Mouse (Mus musculus): ENCODE results near the gene Kcnd3.

Gene Kcnd3

DNA sequence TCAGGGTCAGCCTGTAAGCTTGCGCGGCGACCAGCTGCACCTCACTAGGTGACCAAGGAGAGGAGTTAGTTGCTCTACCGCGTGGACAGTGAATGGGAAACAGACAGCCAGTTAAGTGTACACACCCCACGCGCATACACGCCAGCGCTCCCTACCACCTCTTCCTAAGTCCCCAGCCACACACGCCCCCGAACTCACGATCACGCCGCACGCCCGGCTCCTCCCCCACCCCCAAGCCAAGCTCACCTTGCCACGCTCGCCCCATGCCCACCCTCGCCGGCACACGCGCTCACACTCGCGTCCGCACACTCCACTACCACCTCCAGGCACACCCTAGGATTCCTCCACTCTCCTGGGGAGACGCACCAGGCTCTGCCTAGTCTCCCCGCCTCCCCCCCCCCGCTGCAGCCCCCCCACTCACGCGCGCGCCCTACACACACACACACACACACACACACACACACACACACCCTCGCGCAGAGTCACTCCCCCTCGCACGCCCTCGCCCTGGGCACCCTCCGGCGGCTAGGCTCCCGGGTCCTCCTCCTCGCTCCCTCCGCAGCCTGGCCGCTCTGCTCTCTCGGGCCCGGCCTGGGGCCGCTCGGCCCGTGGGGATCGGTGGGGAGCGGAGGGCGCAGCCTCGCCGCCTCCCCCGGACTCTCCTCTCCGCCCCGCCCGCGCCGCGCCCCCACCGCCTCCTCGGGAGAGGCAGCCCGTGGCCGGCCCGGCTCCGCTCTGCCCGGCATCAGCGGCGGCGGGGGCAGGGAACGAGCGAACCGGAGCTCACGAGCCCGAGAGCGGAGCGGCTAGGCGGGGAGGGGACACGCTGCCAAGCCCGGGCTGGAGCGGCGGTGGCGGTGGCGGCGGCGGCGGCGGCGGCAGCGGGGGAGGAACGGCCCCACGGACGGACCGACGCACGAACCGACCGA lies at the start of gene Kcnd3:
TSS of gene Kcnd3 (plus strand) at position 704 of the 929 bp plus-strand sequence.
- no peak for DNase-seq

GRCm38 (mm10) chr3:105402676-105403075 lies 49.5 kb upstream of the Kcnd3 start:
- no peak for DNase-seq

DNA sequence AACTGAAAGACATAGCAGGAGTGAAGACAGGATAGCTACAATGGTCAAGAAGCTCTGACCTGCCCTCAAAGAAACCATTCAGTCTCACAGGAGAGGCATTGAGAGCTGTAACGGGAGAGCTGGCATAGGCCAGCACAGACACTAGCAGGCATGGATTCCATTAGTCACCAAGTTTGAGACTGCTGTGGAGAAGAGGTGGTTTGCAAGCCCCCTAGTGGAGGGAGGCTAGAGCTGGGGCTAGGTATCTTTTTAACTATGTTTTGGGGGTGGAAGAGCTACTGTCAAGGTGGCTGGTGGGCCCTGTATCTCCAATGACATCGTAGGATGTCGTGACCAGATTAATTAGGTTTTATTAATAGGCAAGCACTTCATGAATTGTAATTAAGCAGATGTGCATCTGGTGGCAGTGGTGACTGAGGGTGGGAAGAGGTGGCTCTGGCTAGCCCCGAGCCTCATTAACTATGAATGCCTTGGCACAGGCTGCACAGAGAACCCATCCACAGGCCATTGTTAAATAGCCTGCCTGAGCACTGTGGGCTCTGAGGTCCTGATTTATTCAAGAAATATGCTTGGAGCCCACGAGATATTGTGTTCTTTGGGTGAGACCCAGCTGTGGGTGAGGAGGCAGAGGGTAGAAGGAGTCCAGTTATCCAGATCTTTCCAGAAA lies 48.6 kb upstream of the Kcnd3 start:
- no peak for DNase-seq

DNA sequence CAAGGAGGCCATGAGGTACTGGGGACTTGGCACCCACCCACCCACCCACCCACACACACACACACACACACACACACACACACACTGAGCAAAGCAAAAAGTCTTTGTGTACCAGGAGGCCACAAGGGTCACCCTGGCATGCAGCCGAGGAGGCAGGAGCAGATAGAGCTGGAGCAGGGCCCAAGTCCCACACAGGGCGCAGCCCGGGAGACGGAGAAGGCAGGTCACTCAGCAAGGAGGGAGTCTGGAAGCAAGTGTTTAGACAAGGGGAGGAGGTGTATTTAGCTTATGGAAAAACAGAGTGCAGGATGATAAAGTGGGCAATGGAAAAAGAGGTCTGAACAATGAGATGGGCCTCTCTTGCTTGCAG lies 48.1 kb upstream of the Kcnd3 start:
- no peak for DNase-seq

GRCm38 (mm10) chr3:105405516-105405915 lies 46.6 kb upstream of the Kcnd3 start:
- DNase-seq = no peak

- no peak for DNase-seq
Measured at GRCm38 (mm10) chr3:105406036-105406435, 46.1 kb upstream of the Kcnd3 start.

GRCm38 (mm10) chr3:105408211-105408610 lies 43.9 kb upstream of the Kcnd3 start:
- no peak for DNase-seq

GRCm38 (mm10) chr3:105410810-105411209 lies 41.3 kb upstream of the Kcnd3 start:
- no peak for DNase-seq

GRCm38 (mm10) chr3:105411776-105412175 lies 40.4 kb upstream of the Kcnd3 start:
- no peak for DNase-seq

DNA sequence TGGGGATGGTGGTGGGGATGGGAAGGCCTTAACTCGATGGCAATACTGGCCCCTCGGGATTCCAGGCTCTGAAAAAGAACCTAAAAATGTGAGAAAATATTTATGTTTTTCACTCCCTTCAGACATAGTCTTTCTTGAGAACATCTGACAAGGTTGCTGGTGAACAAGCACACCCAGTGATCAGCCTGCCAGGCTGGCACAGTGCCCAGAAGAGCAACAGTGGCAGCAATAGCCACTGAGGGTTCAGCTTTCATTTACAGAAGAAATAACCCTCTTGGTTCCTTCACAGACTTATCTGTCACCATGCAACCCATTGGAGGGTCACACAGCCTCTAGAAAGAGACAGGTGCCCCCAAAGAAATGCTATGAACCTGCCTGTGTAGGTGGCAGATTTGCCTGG lies 39.9 kb upstream of the Kcnd3 start:
- no peak for DNase-seq

- DNase-seq = no peak
Measured at GRCm38 (mm10) chr3:105412681-105413080, 39.4 kb upstream of the Kcnd3 start.

GRCm38 (mm10) chr3:105418441-105418840 lies 33.7 kb upstream of the Kcnd3 start:
- DNase-seq = no peak

- DNase-seq = no peak
Measured at GRCm38 (mm10) chr3:105422391-105422790, 29.7 kb upstream of the Kcnd3 start.

DNA sequence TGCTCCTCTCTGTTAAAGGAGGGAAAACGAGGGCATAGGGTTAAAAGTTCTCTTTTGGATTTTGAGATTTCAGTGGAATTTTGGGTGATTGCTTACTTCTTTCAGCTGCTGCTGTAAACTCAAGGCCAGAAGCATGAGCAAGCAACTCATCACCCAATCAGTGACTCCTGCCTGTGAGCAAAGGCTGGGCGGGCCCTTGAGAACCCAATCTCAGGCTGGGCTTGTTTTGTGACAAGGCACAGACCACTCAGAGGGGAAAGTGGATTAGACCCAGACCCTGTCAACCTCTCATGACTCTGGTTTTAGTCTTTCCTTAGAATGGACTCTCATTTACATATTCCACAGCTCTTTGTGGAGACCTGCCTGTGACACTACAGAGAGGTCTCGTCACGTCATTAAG lies 28.7 kb upstream of the Kcnd3 start:
- no peak for DNase-seq

DNA sequence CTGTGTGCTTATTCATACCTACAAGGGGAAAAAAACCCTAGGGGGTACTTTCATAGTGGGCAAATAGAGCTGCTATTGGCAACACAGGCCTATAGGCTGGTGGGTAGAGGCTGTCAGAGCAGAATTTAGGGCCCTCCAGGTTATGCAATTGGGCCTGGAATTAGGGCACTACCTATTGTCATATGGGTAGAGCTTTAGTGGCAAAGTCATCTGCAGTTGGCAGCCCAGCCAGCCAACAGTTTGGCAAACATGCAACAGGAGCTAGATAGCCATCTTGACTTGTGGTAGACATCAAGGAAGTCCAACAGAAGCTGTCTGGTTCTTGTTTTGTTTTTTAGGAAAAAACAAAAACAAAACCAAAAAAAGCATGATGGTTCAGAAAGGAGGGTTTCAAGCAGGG lies 23.5 kb upstream of the Kcnd3 start:
- no peak for DNase-seq

- DNase-seq = no peak
Measured at GRCm38 (mm10) chr3:105436383-105436782, 15.7 kb upstream of the Kcnd3 start.

GRCm38 (mm10) chr3:105436971-105437370 lies 15.2 kb upstream of the Kcnd3 start:
- no peak for DNase-seq

DNA sequence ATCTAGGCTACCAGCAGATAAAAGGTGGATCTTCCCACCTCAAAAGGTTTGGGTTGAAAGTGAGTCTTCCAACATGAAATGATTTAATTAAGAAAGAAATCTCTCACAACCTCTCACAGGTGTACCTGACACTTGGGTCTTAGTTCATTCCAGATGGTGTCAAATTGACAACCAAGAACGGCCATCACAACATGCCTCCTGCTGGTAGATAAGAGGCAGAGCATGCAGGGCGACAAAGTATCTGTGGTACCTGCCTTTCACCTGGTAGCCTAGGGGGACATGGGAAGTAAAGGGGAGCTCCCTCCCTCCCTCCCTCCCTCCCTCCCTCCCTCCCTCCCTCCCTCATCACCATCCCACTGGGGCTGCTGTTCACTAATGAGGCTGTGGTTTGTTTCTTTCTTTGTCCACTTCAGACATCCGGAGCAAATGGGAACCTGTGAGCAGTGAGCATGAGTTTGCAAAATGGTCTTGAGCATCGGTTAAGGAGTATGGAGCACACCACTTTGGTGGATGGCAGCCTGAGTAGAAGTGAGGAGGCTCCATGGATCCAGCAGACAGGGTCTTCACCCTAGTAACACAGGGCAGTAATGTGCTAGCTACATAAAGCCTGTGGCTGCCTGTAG lies 11.1 kb upstream of the Kcnd3 start:
- no peak for DNase-seq

GRCm38 (mm10) chr3:105450641-105451470 lies 1.3 kb upstream of the Kcnd3 start:
- no peak for DNase-seq

GRCm38 (mm10) chr3:105452556-105453213 lies 555 bp downstream of the Kcnd3 start:
- DNase-seq = peak; percentile 5

DNA sequence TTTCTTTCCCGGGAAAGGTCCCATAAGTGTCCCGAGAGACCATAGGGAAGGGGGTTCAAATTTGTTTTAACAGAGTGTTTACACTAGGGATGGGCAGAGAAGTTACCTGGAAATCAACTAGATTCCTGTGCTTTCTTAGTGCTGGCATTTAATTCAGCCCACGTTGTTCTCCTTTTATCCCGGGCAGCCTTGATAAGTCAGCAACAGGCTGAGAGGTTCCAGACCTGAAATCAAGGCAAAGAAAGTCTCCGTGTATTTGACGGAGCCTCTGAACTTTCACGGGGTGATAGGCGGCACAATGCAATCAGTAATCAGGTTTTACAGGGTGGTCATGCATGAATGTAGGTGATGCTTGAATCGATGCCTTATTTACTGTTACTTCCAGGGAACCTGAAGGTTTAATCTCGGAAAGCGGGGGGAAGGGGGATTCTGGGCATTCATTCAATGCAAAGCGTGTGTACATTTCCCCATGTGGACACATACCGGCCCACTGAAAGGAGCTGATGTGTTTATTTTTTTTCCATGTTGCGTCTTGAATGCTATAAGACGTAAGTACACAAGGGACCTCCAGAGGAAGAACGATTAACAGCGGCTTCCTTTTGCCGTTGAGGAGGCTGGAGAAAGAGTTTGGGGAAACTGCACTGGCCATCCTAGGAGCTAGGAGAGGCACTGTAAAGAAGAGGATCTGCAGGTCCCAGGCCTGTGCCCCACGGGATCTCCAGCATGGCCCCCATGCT lies 1.3 kb downstream of the Kcnd3 start:
- no peak for DNase-seq

GRCm38 (mm10) chr3:105457657-105458056 lies 5.5 kb downstream of the Kcnd3 start:
- DNase-seq = no peak
